Mouse (Mus musculus): ENCODE data around the gene Ndufa7. TPM values are rescaled to one million over a fixed set of nuclear protein-coding genes. Genes with fewer than 3 reads are reported as not detected.
"Not testable (repeated sequence)": the region's sequence is repeated elsewhere in the genome, so short reads cannot be mapped to it uniquely, and the experiment has no call there.

Gene Ndufa7
- polyA plus RNA-seq, 1 experiment from 2014 or later: 421 TPM

DNA sequence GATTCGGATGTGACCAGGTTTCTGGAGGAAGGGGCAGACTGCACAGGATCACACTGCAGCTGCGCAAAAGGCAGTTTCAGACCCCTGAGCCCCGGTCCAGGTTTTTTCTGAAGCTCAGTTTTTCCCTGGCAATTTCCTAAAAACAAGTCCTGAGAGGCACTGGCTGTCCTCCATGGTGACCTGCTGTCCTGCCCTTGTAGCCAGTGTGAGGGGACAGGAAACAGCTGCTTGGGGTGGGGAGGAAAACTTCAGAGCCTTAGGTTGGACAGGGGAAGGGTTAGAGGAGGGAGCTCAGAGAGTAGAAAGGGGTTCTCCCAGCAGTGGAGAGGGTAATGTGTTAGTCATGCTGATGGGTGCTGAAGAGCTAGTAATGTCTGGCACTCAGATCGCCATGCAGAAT is 11.4 kb upstream of the Ndufa7 start:
- H3K4me2 ChIP-seq (replicated peaks): no peak overlapping the region
- no peaks in the 10 kb centered on the region for H3K36me3 ChIP-seq
- H3K4me1 ChIP-seq: peaks cover 15% of the 10 kb centered on the region
- H3K27me3 ChIP-seq: 0 out of 2 replicates have a peak, but pooled peaks cover 6% of the 10 kb centered on the region
- no peak overlapping the region for H3K27ac ChIP-seq
- no peak overlapping the region for H3K4me3 ChIP-seq
- WGBS: 59% methylated on average over 4 of the region's 4 CpGs
- no peak for ATAC-seq (ENCODE audit: insufficient number of reproducible peaks, insufficient read depth, low FRiP score, low TSS enrichment)
- no peaks in the 10 kb centered on the region for H3K9me3 ChIP-seq
- H3K9ac ChIP-seq: 0 out of 2 replicates have a peak overlapping the region, but pooled peaks have one; percentile 24

DNA sequence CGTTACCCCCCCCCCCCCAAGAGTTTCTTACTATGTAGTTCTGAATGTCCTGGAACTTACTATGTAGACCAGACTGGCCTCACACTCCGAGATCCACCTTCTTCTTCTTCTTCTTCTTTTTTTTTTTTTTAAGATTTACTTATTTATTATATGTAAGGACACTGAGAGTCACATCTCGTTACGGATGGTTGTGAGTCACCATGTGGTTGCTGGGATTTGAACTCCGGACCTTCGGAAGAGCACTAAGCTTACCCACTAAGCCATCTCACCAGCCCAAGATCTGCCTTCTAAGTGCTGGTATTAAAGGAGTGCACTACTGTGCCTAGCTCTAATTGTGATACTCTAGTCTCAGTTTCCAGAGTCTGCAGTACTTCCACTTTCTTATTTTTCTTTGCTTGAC is 9.0 kb upstream of the Ndufa7 start:
- WGBS: 85% methylated on average over 6 of the region's 6 CpGs
- no peak overlapping the region for H3K27ac ChIP-seq

DNA sequence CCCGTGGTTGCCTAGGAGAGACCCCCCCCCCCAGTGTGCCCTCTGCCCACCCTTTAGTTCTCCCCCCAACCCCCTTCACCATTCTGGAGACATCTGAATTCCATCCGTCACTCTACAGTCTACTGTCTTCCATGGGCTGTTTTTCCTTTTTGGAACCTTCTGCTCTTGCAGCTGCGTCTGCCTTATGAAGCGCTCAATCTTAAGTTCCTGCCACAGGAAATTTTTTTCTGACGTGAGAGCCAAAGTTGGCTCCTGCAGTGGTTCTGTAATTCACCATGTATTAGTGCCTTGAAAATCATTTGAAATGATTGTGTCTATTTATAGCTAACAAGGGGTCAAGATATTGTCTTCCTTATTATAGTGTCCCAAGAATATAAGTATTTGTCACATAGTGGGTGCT is 7.8 kb upstream of the Ndufa7 start:
- ATAC-seq (ENCODE audit: insufficient number of reproducible peaks, insufficient read depth, low FRiP score, low TSS enrichment): no peak; the same call in 1 of the 2 replicates
- Histone ChIP-seq H3K27me3 (no peaks in the 10 kb centered on the region), H3K9ac (peak overlapping the region; percentile 70; the same call in 1 of the 2 replicates), H3K27ac (peak overlapping the region; percentile 88; the same call in 1 of the 2 replicates), H3K4me3 (peak overlapping the region; percentile 57; the same call in 1 of the 2 replicates), H3K36me3 (peaks cover 31% of the 10 kb centered on the region), H3K9me3 (no peaks in the 10 kb centered on the region), H3K4me2 (replicated peaks) (peak overlapping the region; percentile 84), H3K4me1 (peaks cover 16% of the 10 kb centered on the region)
- WGBS: 64% methylated on average over 5 of the region's 5 CpGs

More for the DNA sequence above, 9.0 kb upstream of the Ndufa7 start:
- Histone ChIP-seq H3K4me1 (peaks cover 23% of the 10 kb centered on the region), H3K36me3 (peaks cover 19% of the 10 kb centered on the region), H3K4me3 (no peak overlapping the region), H3K9ac (no peak overlapping the region), H3K9me3 (no peaks in the 10 kb centered on the region), H3K27me3 (0 out of 2 replicates have a peak, but pooled peaks cover 6% of the 10 kb centered on the region), H3K4me2 (replicated peaks) (no peak overlapping the region)
- ATAC-seq (ENCODE audit: insufficient number of reproducible peaks, insufficient read depth, low FRiP score, low TSS enrichment): no peak

DNA sequence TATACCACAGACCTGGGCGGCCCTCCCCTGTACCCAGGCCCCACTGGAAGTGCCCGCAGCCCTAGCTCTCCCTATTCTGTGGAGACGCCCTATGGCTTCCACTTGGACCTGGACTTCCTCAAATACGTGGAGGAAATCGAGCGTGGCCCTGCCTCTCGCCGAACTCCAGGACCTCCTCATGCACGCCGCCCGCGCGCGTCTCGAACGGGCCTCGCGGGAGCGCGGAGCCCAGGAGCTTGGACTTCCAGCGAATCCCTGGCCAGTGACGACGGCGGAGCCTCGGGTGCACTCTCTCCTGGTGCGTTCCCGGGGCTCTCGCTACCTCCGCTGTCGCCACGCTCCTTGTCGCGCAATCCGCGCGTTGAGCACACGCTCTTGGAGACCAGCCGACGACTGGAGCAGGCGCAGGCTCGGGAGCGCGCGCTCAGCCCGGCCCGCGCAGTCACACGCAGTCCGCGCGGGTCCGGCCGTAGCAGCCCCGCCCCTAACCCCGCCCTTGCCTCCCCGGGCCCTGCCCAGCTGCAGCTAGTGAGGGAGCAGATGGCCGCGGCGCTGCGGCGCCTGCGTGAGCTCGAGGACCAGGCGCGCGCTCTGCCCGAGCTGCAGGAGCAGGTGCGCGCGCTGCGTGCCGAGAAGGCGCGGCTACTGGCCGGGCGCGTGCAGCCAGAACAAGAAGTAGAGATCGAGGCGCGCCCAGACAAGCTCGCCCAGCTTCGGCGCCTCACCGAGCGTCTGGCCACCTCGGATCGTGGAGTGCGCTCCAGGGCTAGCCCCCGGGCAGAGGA is 7.0 kb upstream of the Ndufa7 start:
- Histone ChIP-seq H3K27me3 (no peaks in the 10 kb centered on the region), H3K4me2 (replicated peaks) (peak overlapping the region; percentile 84), H3K4me3 (peak overlapping the region; percentile 57), H3K36me3 (peaks cover 38% of the 10 kb centered on the region), H3K4me1 (peaks cover 21% of the 10 kb centered on the region), H3K27ac (peak overlapping the region; percentile 88), H3K9ac (peak overlapping the region; percentile 70), H3K9me3 (no peaks in the 10 kb centered on the region)
- WGBS: under 1% methylated on average over 88 of the region's 89 CpGs
- ATAC-seq (ENCODE audit: insufficient number of reproducible peaks, insufficient read depth, low FRiP score, low TSS enrichment): peak; percentile 94

DNA sequence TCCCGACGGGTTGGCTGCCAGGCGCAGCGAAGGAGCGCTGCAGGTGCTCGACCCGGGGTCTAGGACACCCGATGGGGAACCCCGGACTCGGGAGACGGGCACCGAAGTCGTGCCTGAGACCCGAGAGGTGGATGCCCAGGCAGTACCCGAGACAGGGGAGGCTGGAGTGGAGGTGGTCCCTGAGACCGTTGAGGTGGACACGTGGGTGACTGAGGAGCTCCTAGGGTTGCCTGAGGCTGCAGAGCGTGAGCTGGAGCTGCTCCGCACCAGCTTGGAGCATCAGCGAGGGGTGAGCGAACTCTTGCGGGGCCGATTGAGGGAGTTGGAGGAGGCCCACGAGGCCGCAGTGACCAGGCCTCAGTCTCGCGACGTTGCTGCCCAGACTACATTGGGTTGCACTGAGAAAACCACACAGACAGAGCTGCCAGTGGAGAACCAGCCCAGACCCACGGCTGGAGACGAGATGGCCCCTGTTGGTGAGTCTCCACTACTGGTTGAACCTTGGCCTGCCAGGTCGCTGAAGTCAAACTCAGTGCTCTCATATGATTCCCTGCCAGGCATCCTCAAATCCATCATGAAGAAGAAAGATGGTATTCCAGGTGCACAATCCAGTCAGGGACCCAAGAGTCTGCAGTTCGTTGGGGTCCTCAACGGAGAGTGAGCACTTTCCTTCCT is 6.3 kb upstream of the Ndufa7 start:
- Histone ChIP-seq H3K27ac (peak overlapping the region; percentile 88), H3K27me3 (no peaks in the 10 kb centered on the region), H3K4me1 (peaks cover 27% of the 10 kb centered on the region), H3K4me3 (peak overlapping the region; percentile 57), H3K9ac (peak overlapping the region; percentile 70), H3K36me3 (peaks cover 44% of the 10 kb centered on the region), H3K9me3 (no peaks in the 10 kb centered on the region), H3K4me2 (replicated peaks) (peak overlapping the region; percentile 84)
- WGBS: 21% methylated on average over 33 of the region's 33 CpGs
- ATAC-seq (ENCODE audit: insufficient number of reproducible peaks, insufficient read depth, low FRiP score, low TSS enrichment): peak; percentile 43

DNA sequence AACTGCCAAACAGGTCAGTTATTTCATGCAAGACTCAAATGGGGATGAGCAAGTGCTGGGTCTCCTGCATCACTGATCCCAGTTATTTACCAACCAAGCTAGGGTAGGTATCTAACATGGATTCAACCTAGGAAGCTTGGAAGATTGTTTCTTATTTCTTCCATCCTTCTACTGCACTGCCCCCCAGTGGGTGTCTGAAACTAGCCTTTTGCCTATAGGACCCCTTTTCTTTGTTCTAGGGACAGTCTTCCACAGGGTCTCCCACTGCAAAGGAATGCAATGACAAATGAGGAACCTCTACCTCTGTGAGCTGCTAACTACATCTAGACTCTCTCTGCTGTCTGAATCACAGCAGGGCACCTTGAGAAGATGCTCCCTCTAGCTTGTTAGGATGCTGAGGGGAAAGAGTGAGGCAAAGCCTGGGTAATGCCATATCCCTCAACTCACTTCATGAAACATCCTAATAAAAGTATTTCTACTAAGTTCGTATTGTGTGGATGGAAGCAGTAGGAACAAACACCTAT is 1.9 kb upstream of the Ndufa7 start:
- Histone ChIP-seq H3K9me3 (no peaks in the 10 kb centered on the region), H3K4me1 (peaks cover 32% of the 10 kb centered on the region), H3K9ac (0 out of 2 replicates have a peak overlapping the region, but pooled peaks have one; percentile 10), H3K27me3 (no peaks in the 10 kb centered on the region), H3K27ac (no peak overlapping the region), H3K4me3 (0 out of 2 replicates have a peak overlapping the region, but pooled peaks have one; percentile 10), H3K36me3 (peaks cover 56% of the 10 kb centered on the region), H3K4me2 (replicated peaks) (peak overlapping the region; percentile 95)
- ATAC-seq (ENCODE audit: insufficient number of reproducible peaks, insufficient read depth, low FRiP score, low TSS enrichment): no peak
- 71% methylated on average over 1 of the region's 1 CpGs for WGBS

DNA sequence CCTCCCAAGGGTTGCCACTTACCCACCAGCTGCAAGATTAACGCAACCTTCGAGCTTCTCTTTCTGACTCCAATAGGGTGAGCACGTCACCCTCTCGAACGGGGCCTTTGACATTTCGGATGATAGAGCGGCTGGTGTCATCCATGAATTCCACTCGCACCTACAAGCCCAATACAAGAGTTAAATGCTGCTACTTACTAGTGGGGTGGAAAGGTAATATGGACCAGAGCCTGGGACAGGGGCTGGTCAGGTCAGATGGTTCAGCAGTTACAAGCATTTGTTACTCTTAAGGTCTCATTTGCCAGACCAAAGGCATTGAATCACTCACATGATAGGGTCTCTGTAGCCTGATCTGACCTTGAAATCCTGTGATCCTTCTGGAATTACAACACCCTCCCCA is 1.2 kb upstream of the Ndufa7 start:
- H3K9me3 ChIP-seq; H3K27me3 ChIP-seq; ATAC-seq (ENCODE audit: insufficient number of reproducible peaks, insufficient read depth, low FRiP score, low TSS enrichment): not testable (repeated sequence)
- 84% methylated on average over 8 of the region's 8 CpGs for WGBS
- Histone ChIP-seq H3K4me1 (peaks cover 27% of the 10 kb centered on the region), H3K27ac (peak overlapping the region; percentile 57; the same call in 1 of the 2 replicates), H3K4me2 (replicated peaks) (peak overlapping the region; percentile 95), H3K4me3 (peak overlapping the region; percentile 80), H3K9ac (peak overlapping the region; percentile 88), H3K36me3 (peaks cover 60% of the 10 kb centered on the region)

DNA sequence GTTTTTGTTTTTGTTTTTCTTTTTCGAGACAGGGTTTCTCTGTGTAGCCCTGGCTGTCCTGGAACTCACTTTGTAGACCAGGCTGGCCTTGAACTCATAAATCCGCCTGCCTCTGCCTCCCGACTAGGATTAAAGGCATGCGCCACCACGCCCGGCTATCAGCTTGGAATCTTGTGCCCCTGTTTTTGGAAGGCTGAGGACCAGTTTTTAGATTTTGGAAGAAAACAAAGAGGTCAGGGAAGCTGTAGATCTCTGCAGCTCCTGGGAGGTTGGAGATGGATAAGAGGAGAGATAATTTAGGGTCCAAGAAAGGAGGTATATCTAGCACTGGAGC is 592 bp downstream of the Ndufa7 start:
- Histone ChIP-seq H3K36me3 (peaks cover 55% of the 10 kb centered on the region), H3K4me3 (peak overlapping the region; percentile 80), H3K9ac (peak overlapping the region; percentile 88), H3K4me1 (peaks cover 21% of the 10 kb centered on the region), H3K27ac (peak overlapping the region; percentile 89), H3K4me2 (replicated peaks) (peak overlapping the region; percentile 84)
- H3K27me3 ChIP-seq; ATAC-seq (ENCODE audit: insufficient number of reproducible peaks, insufficient read depth, low FRiP score, low TSS enrichment); H3K9me3 ChIP-seq: not testable (repeated sequence)
- 4% methylated on average over 6 of the region's 6 CpGs for WGBS

DNA sequence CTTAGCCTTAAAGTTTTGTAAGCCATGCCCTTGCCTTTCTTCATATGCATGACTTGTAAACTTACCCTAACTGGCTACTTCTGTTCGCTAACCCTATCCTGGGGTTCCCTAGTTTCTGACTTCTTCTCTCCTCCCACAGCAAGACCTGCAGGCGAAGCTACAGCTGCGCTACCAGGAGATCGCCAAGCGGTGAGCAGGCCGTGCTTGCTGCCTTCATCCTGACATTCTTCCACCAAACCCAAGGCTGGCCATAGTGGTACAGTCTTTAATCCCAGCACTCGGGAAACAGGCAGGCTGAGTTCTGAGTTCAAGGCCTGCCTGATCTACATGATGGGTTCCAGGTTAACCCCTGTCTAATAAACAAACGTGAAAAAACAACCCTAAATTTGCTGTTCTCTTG is 1.1 kb downstream of the Ndufa7 start:
- H3K9me3 ChIP-seq: no peaks in the 10 kb centered on the region
- no peak for ATAC-seq (ENCODE audit: insufficient number of reproducible peaks, insufficient read depth, low FRiP score, low TSS enrichment)
- WGBS: 82% methylated on average over 8 of the region's 8 CpGs
- peak overlapping the region; percentile 88 for H3K9ac ChIP-seq
- no peak overlapping the region for H3K27ac ChIP-seq
- H3K4me1 ChIP-seq: peaks cover 21% of the 10 kb centered on the region
- peaks cover 55% of the 10 kb centered on the region for H3K36me3 ChIP-seq
- H3K27me3 ChIP-seq: no peaks in the 10 kb centered on the region
- peak overlapping the region; percentile 84 for H3K4me2 ChIP-seq (replicated peaks)
- H3K4me3 ChIP-seq: peak overlapping the region; percentile 80

DNA sequence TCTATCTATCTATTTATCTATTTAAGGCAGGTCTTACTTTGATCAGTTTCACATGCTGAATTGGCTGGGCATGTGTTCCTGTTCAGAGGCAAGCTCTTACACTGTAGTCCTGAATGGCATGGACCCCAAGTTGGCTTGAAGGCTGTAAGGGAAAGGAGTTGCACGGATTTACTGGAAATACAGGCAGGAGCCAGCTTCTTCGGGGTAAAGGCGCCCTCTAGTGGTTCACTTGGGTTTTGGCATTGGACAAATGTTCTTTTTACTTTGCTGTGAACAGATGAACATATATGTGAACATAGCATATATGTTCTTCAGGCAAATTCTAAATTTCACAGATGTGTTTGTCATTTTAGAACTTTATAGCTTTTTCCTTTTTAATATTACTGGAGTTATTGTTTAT is 2.5 kb downstream of the Ndufa7 start:
- peaks cover 56% of the 10 kb centered on the region for H3K36me3 ChIP-seq
- peaks cover 19% of the 10 kb centered on the region for H3K4me1 ChIP-seq
- no peaks in the 10 kb centered on the region for H3K27me3 ChIP-seq
- H3K9me3 ChIP-seq: no peaks in the 10 kb centered on the region
- no peak overlapping the region for H3K9ac ChIP-seq
- no peak overlapping the region for H3K27ac ChIP-seq
- ATAC-seq (ENCODE audit: insufficient number of reproducible peaks, insufficient read depth, low FRiP score, low TSS enrichment): no peak
- under 1% methylated on average over 3 of the region's 3 CpGs for WGBS
- no peak overlapping the region for H3K4me2 ChIP-seq (replicated peaks)
- no peak overlapping the region for H3K4me3 ChIP-seq

DNA sequence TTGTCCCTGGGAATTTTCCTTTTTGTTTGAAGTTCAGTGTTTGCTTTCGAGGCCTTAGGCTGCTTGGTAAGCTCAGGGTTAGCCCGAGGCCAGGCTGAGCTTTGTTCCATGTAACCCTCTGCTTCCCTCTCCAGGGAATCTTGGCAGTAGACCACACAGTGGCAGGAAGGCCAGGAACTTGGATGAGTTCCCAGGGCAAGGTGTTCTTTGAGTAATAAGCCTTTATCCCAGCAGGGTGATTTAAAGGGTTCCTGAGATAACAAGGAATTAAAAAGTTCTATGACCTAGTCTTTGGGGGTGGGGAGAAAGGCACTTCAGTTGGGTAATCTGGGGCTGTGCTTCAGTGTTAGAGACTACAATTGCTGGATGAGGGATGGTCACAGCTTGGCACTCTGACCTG is 4.5 kb downstream of the Ndufa7 start:
- 68% methylated on average over 2 of the region's 2 CpGs for WGBS
- Histone ChIP-seq H3K4me3 (no peak overlapping the region), H3K4me2 (replicated peaks) (no peak overlapping the region), H3K9ac (no peak overlapping the region), H3K4me1 (peaks cover 4% of the 10 kb centered on the region; the same call in 1 of the 2 replicates), H3K27ac (no peak overlapping the region), H3K27me3 (no peaks in the 10 kb centered on the region), H3K9me3 (no peaks in the 10 kb centered on the region), H3K36me3 (peaks cover 58% of the 10 kb centered on the region)
- ATAC-seq (ENCODE audit: insufficient number of reproducible peaks, insufficient read depth, low FRiP score, low TSS enrichment): no peak

Data from embryonic facial prominence, embryonic 12.5 days (tissue).